Mouse (Mus musculus): ENCODE results near the gene Medag. TPM values are rescaled to one million over a fixed set of nuclear protein-coding genes. Genes with fewer than 3 reads are reported as not detected.
A peak's percentile ranks its signal among the peaks of the same experiment; 100 is the strongest.

Medag gene
- polyA plus RNA-seq, 1 experiment from 2014 or later = 6.8 TPM

GRCm38 (mm10) chr5:149436541-149436940 lies 25.0 kb downstream of the Medag start:
- Histone ChIP-seq H3K27ac (replicated peaks) (no peak overlapping the region), H3K4me3 (no peak overlapping the region), H3K27me3 (no peaks in the 10 kb centered on the region), H3K9me3 (no peaks in the 10 kb centered on the region), H3K4me1 (replicated peaks) (peaks cover 24% of the 10 kb centered on the region), H3K36me3 (no peaks in the 10 kb centered on the region), H3K4me2 (no peak overlapping the region), H3K9ac (no peak overlapping the region)
- ATAC-seq (ENCODE audit: low FRiP score, low read depth) = no peak
- 79% methylated on average over 3 of the region's 3 CpGs for WGBS

GRCm38 (mm10) chr5:149437150-149437549 lies 25.6 kb downstream of the Medag start:
- Histone ChIP-seq H3K27ac (replicated peaks) (no peak overlapping the region), H3K4me3 (no peak overlapping the region), H3K27me3 (no peaks in the 10 kb centered on the region), H3K9me3 (no peaks in the 10 kb centered on the region), H3K9ac (no peak overlapping the region), H3K4me2 (no peak overlapping the region), H3K36me3 (no peaks in the 10 kb centered on the region), H3K4me1 (replicated peaks) (peaks cover 29% of the 10 kb centered on the region)
- no peak for ATAC-seq (ENCODE audit: low FRiP score, low read depth)
- 78% methylated on average over 6 of the region's 6 CpGs for WGBS

- H3K36me3 ChIP-seq = no peaks in the 10 kb centered on the region
- H3K4me2 ChIP-seq = peak within 1 kb of the TSS; percentile 85
- H3K27ac ChIP-seq (replicated peaks) = peak within 1 kb of the TSS; percentile 97
- peak; percentile 87 for ATAC-seq (ENCODE audit: low FRiP score, low read depth)
- H3K4me1 ChIP-seq (replicated peaks) = peaks cover 37% of the 10 kb centered on the region
- WGBS = under 1% methylated on average over 25 of the region's 25 CpGs
- peak within 1 kb of the TSS; percentile 46 for H3K4me3 ChIP-seq
- no peaks in the 10 kb centered on the region for H3K27me3 ChIP-seq
- no peaks in the 10 kb centered on the region for H3K9me3 ChIP-seq
- H3K9ac ChIP-seq = peak within 1 kb of the TSS; percentile 57
These were observed 28.1 kb downstream of the Medag start, which contains the start of gene Tex26 for GRCm38 (mm10) chr5:149439531-149440179. TSS of gene Tex26 (plus strand) at chr5:149439660.

DNA sequence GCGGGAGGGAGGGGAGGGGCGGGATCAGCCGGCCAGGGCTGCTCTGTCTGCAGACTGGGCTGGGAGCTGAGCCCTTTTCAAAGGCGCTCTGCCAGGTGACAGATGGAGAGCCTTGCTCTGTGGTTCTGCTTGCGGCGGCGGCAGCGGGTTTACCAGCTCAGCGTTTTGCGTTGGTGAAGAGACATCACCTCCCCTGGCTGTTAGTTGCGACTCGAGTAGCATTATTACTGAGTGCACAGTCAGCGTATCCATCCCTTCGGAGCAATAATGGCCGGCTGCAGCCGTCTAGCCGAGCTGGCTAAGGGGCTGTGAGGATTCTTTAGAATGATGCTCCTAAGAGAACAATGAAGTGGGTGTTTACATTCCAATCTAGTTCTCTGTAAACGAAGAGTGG lies 28.6 kb downstream of the Medag start:
- under 1% methylated on average over 16 of the region's 18 CpGs for WGBS
- H3K4me2 ChIP-seq = peak overlapping the region; percentile 85
- H3K9me3 ChIP-seq = no peaks in the 10 kb centered on the region
- peak overlapping the region; percentile 46 for H3K4me3 ChIP-seq
- peaks cover 43% of the 10 kb centered on the region for H3K4me1 ChIP-seq (replicated peaks)
- no peaks in the 10 kb centered on the region for H3K27me3 ChIP-seq
- peak overlapping the region; percentile 97 for H3K27ac ChIP-seq (replicated peaks)
- H3K9ac ChIP-seq = peak overlapping the region; percentile 57
- no peaks in the 10 kb centered on the region for H3K36me3 ChIP-seq
- ATAC-seq (ENCODE audit: low FRiP score, low read depth) = peak; percentile 87

DNA sequence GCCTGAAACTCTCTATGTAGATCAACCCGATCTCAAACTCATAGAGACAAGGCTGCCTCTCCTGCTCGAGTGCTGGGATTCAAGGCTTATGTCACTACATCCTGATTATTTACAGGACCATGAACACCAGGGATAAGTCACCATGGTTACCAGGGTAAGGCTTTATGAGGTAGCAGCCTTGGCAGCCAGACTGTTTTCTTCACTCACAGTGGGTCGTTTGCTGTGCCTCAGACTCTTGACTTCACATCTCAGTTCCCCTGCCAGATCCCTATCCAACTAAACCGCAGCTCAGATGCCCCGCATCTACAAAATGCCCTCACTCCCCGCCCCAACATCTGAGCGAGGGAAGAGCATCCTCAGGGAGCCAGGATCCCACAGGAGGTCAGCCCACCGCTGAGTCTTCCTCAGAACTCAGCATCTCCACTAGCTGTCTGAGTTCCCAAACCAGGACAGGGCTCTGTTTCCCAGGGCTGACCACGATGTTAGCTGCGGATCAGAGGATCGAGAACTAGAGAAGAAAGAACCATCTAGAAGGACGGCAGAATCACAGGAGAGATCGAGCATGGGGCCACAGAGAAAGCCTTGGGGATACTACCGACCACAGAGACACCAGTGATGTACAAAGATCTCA lies 30.2 kb downstream of the Medag start:
- 0 out of 2 replicates have a peak, but pooled peaks have one; percentile 6 for ATAC-seq (ENCODE audit: low FRiP score, low read depth)
- H3K36me3 ChIP-seq = no peaks in the 10 kb centered on the region
- peaks cover 44% of the 10 kb centered on the region for H3K4me1 ChIP-seq (replicated peaks)
- peak overlapping the region; percentile 97 for H3K27ac ChIP-seq (replicated peaks)
- H3K9me3 ChIP-seq = no peaks in the 10 kb centered on the region
- no peak overlapping the region for H3K9ac ChIP-seq
- 54% methylated on average over 14 of the region's 14 CpGs for WGBS
- no peak overlapping the region for H3K4me2 ChIP-seq
- no peak overlapping the region for H3K4me3 ChIP-seq
- no peaks in the 10 kb centered on the region for H3K27me3 ChIP-seq

- no peaks in the 10 kb centered on the region for H3K9me3 ChIP-seq
- no peak overlapping the region for H3K4me3 ChIP-seq
- peak overlapping the region; percentile 97 for H3K27ac ChIP-seq (replicated peaks)
- no peaks in the 10 kb centered on the region for H3K36me3 ChIP-seq
- H3K27me3 ChIP-seq = no peaks in the 10 kb centered on the region
- H3K9ac ChIP-seq = no peak overlapping the region
- peaks cover 44% of the 10 kb centered on the region for H3K4me1 ChIP-seq (replicated peaks)
- no peak for ATAC-seq (ENCODE audit: low FRiP score, low read depth)
- 77% methylated on average over 15 of the region's 15 CpGs for WGBS
- H3K4me2 ChIP-seq = no peak overlapping the region
These were observed 30.7 kb downstream of the Medag start for GRCm38 (mm10) chr5:149442277-149442660.

DNA sequence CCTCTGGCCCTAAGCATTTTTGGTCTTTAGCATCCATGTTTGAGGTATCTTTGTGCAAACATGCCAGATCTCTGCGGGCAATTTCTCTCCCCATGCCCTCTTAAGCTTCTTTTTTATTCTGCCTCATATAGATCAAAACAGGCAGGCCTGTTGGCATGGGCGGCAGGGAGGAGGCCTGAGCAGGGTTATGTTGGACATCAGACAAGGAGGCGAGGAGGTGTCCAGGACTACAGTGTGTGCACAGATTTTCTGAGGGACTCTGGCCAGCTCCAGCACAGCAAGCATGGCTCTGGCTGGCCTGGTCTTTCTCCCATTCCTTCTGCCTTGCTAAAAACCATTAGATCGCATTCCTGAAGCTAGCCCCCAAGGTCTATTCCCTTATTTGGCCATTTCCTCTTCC lies 32.9 kb downstream of the Medag start:
- Histone ChIP-seq H3K4me3 (no peak overlapping the region), H3K27ac (replicated peaks) (0 out of 2 replicates have a peak overlapping the region, but pooled peaks have one; percentile 33), H3K9me3 (no peaks in the 10 kb centered on the region), H3K27me3 (no peaks in the 10 kb centered on the region), H3K4me1 (replicated peaks) (peaks cover 38% of the 10 kb centered on the region), H3K9ac (no peak overlapping the region), H3K4me2 (no peak overlapping the region), H3K36me3 (no peaks in the 10 kb centered on the region)
- ATAC-seq (ENCODE audit: low FRiP score, low read depth) = no peak
- 79% methylated on average over 4 of the region's 4 CpGs for WGBS

GRCm38 (mm10) chr5:149446495-149446894 lies 34.9 kb downstream of the Medag start:
- no peaks in the 10 kb centered on the region for H3K9me3 ChIP-seq
- peaks cover 25% of the 10 kb centered on the region for H3K4me1 ChIP-seq (replicated peaks)
- H3K9ac ChIP-seq = no peak overlapping the region
- H3K27ac ChIP-seq (replicated peaks) = no peak overlapping the region
- no peaks in the 10 kb centered on the region for H3K27me3 ChIP-seq
- no peak overlapping the region for H3K4me2 ChIP-seq
- ATAC-seq (ENCODE audit: low FRiP score, low read depth) = no peak
- no peaks in the 10 kb centered on the region for H3K36me3 ChIP-seq
- no peak overlapping the region for H3K4me3 ChIP-seq
- 89% methylated on average over 7 of the region's 7 CpGs for WGBS

- no peak overlapping the region for H3K27ac ChIP-seq (replicated peaks)
- peaks cover 15% of the 10 kb centered on the region for H3K4me1 ChIP-seq (replicated peaks)
- no peaks in the 10 kb centered on the region for H3K36me3 ChIP-seq
- 84% methylated on average over 5 of the region's 5 CpGs for WGBS
- ATAC-seq (ENCODE audit: low FRiP score, low read depth) = no peak
- H3K4me2 ChIP-seq = no peak overlapping the region
- H3K9ac ChIP-seq = no peak overlapping the region
- no peak overlapping the region for H3K4me3 ChIP-seq
- H3K27me3 ChIP-seq = no peaks in the 10 kb centered on the region
- no peaks in the 10 kb centered on the region for H3K9me3 ChIP-seq
These were observed 36.2 kb downstream of the Medag start for GRCm38 (mm10) chr5:149447733-149448132.

DNA sequence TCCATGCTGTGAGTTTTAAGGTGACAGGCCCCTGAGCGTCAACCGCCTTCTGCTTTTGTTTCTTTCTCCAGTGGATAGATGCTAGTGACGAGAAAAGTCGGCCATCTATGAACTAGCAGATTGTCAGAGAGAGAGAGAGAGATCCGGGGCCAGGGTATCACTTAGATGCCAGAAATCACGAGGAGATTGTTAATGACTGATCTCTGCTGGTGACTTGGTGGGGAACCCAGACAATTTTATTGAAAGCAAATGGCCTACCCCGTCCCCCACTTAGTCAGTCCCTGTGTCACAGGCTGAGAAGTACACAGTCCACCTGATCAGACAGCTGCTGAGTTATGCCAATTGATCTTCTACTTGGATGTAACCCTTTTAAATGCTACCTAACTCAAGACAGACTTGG lies 37.9 kb downstream of the Medag start:
- peaks cover 13% of the 10 kb centered on the region for H3K4me1 ChIP-seq (replicated peaks)
- WGBS = 80% methylated on average over 7 of the region's 7 CpGs
- H3K4me3 ChIP-seq = no peak overlapping the region
- no peaks in the 10 kb centered on the region for H3K9me3 ChIP-seq
- no peaks in the 10 kb centered on the region for H3K27me3 ChIP-seq
- ATAC-seq (ENCODE audit: low FRiP score, low read depth) = no peak
- H3K27ac ChIP-seq (replicated peaks) = no peak overlapping the region
- no peak overlapping the region for H3K9ac ChIP-seq
- no peak overlapping the region for H3K4me2 ChIP-seq
- no peaks in the 10 kb centered on the region for H3K36me3 ChIP-seq

GRCm38 (mm10) chr5:149451209-149451681 lies 39.7 kb downstream of the Medag start:
- H3K27me3 ChIP-seq = no peaks in the 10 kb centered on the region
- H3K9ac ChIP-seq = no peak overlapping the region
- WGBS = 68% methylated on average over 7 of the region's 7 CpGs
- no peak for ATAC-seq (ENCODE audit: low FRiP score, low read depth)
- no peak overlapping the region for H3K4me3 ChIP-seq
- H3K36me3 ChIP-seq = no peaks in the 10 kb centered on the region
- no peak overlapping the region for H3K4me2 ChIP-seq
- H3K27ac ChIP-seq (replicated peaks) = no peak overlapping the region; the same call in 1 of the 2 replicates
- H3K4me1 ChIP-seq (replicated peaks) = peaks cover 4% of the 10 kb centered on the region; the same call in 1 of the 2 replicates
- no peaks in the 10 kb centered on the region for H3K9me3 ChIP-seq

GRCm38 (mm10) chr5:149454281-149454680 lies 42.7 kb downstream of the Medag start:
- no peak for ATAC-seq (ENCODE audit: low FRiP score, low read depth)
- Histone ChIP-seq H3K27me3 (no peaks in the 10 kb centered on the region), H3K36me3 (no peaks in the 10 kb centered on the region), H3K4me2 (no peak overlapping the region), H3K4me3 (no peak overlapping the region), H3K9me3 (no peaks in the 10 kb centered on the region), H3K9ac (no peak overlapping the region), H3K27ac (replicated peaks) (no peak overlapping the region), H3K4me1 (replicated peaks) (peaks cover 12% of the 10 kb centered on the region; the same call in 1 of the 2 replicates)
- WGBS = 30% methylated on average over 6 of the region's 6 CpGs
